Mouse (Mus musculus): Measurements from ENCODE around the gene Klhl3.

GRCm38 (mm10) chr13:58128768-58129671 is 15.6 kb upstream of the Klhl3 start:
- TF ChIP-seq POLR2A (IDR thresholded peaks at IDR 0.05; ENCODE audit: borderline replicate concordance, control insufficient read depth, low read depth, low read length) = peak; percentile 95
- no peak for TF ChIP-seq CTCF (IDR thresholded peaks at IDR 0.05; ENCODE audit: control insufficient read depth, insufficient read depth, low read length)
